Mouse (Mus musculus) liver, embryonic 15.5 days (tissue): ENCODE results near the gene Espn. TPM values are rescaled to one million over a fixed set of nuclear protein-coding genes. Genes with fewer than 3 reads are reported as not detected.

Experiments used
- ATAC-seq: fragments of 200-750 bp; cut with Nextera tagmentation; 2 replicates; pipeline ENCODE4 v1.8.0; 2017; ENCODE audit warnings: moderate number of reproducible peaks, mild to moderate bottlenecking, moderate library complexity; ENCODE audit not compliant: insufficient read depth
- H3K27ac ChIP-seq: fragments of 300-500 bp; sonication (generic); replicated peaks from 2 replicates; pipeline ENCODE4 v1.5.1; 2015; ENCODE audit warnings: mild to moderate bottlenecking, inconsistent platforms
- H3K27me3 ChIP-seq: fragments of 300-500 bp; sonication (generic); 2 replicates; pipeline ENCODE4 v1.6.1; 2015; ENCODE audit warnings: mild to moderate bottlenecking, inconsistent platforms
- H3K36me3 ChIP-seq: fragments of 300-500 bp; sonication (generic); replicated peaks from 2 replicates; pipeline ENCODE4 v1.6.1; 2015; ENCODE audit warnings: moderate library complexity, mild to moderate bottlenecking, inconsistent platforms
- H3K4me1 ChIP-seq: fragments of 300-500 bp; sonication (generic); replicated peaks from 2 replicates; pipeline ENCODE4 v1.6.1; 2015; ENCODE audit warnings: inconsistent platforms
- H3K4me2 ChIP-seq: fragments of 300-500 bp; sonication (generic); 2 replicates; pipeline ENCODE4 v1.6.1; 2015; ENCODE audit warnings: moderate library complexity, mild to moderate bottlenecking, inconsistent platforms
- H3K4me3 ChIP-seq: fragments of 300-500 bp; sonication (generic); replicated peaks from 2 replicates; pipeline ENCODE4 v1.5.1; 2015; ENCODE audit warnings: mild to moderate bottlenecking, inconsistent platforms
- H3K9ac ChIP-seq: fragments of 300-500 bp; sonication (generic); 2 replicates; pipeline ENCODE4 v1.6.1; 2015; ENCODE audit warnings: moderate library complexity, mild to moderate bottlenecking, inconsistent platforms
- H3K9me3 ChIP-seq: fragments of 300-500 bp; sonication (generic); replicated peaks from 2 replicates; pipeline ENCODE4 v1.6.1; 2016; ENCODE audit warnings: inconsistent platforms
- WGBS: fragments of 180-500 bp; shearing (Covaris S2); methylation state at CpG from one replicate; pipeline ENCODE4 v1.1.7; 2015; ENCODE audit warnings: mixed read lengths; ENCODE audit not compliant: insufficient replicate concordance; 5-methylcytosine and 5-hydroxymethylcytosine counted together
- polyA plus RNA-seq: library from polyadenylated mRNA; unstranded; fragments of >200 nt; fragmentation: Nextera tagmentation; extraction: Ambion mirVana; gene quantifications from 2 replicates; pipeline ENCODE4 v1.2.1, GENCODE M21; 2015

The Espn gene
- polyA plus RNA-seq, 1 experiment from 2014 or later: 1.5 TPM

DNA sequence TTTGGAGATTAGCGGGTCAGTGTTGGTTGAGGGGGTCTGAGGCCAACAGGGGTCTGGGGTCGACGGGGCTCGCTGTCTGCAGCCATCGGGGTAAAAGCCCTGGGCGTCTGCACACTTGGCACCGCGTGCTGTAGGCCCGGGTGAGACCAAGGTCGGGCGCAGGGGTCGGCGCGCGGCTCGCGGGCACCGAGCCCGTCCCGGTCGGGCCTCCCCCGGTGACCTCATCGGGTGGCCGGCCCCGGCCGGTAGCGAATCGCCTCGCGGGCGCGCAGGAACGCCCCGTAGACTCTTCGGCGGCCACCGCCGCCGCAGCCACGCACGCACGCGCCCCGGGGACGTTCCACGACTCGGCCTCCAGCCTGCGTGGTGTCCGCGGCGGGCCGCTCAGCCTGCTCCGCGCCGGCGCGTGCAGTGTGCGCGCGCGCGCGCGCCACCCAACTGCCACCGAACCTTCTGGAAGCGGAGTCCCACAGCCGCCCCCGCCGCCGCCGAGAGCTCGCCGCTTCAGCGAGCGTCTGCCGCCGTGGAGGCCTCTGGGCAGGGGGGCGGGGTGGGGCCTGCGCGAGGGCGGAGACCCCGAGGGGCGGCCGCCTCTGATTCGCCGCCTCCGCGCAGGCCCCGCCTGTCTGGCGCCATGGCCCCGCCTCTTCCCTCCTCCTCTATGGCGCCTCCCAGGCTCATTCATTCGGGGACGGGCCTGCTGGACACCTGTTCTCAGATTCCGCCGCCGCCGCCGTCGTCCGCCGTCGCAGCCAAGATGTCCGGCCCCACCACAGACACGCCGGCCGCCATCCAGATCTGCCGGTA is 25.6 kb upstream of the Espn start, which contains the start of gene Acot7:
Acot7 (plus strand) TSS at position 598 of the 807 bp plus-strand sequence.
- H3K4me3 ChIP-seq: peak within 1 kb of the TSS; percentile 66
- H3K9ac ChIP-seq: peak within 1 kb of the TSS; percentile 73
- H3K27me3 ChIP-seq: peaks cover 51% of the 10 kb centered on the region
- H3K4me1 ChIP-seq: peaks cover 33% of the 10 kb centered on the region
- H3K27ac ChIP-seq: peak within 1 kb of the TSS; percentile 80
- H3K9me3 ChIP-seq: no peaks in the 10 kb centered on the region
- peak within 1 kb of the TSS; percentile 94 for H3K4me2 ChIP-seq
- H3K36me3 ChIP-seq: no peaks in the 10 kb centered on the region
- peak; percentile 95 for ATAC-seq
- WGBS: under 1% methylated on average over 106 of the region's 108 CpGs

GRCm38 (mm10) chr4:152177174-152177536 is 25.0 kb upstream of the Espn start:
- Histone ChIP-seq H3K4me3 (peak overlapping the region; percentile 66), H3K27ac (peak overlapping the region; percentile 80), H3K4me1 (peaks cover 33% of the 10 kb centered on the region), H3K9me3 (no peaks in the 10 kb centered on the region), H3K9ac (peak overlapping the region; percentile 73), H3K36me3 (no peaks in the 10 kb centered on the region), H3K4me2 (peak overlapping the region; percentile 94), H3K27me3 (peaks cover 53% of the 10 kb centered on the region)
- no peak for ATAC-seq
- 25% methylated on average over 6 of the region's 6 CpGs for WGBS

DNA sequence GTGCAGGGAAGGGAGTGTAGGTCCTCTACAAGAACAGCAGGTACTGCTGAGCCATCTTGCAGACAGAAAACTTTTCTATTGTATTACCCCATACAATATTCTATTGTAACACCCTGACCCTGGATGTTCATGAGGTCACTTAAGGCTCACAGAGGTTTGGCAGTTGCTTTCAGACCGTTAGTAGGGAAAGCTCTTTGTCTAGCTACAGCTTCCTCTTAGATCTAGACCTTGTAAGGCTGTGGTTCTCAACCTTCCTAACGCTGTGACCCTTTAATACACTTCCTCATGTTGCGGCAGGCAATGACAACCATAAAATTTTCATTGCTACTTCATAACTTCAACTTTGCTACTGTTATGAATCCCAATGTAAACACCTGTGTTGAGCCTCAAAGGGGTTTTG is 24.5 kb upstream of the Espn start:
- ATAC-seq: no peak
- no peaks in the 10 kb centered on the region for H3K9me3 ChIP-seq
- peak overlapping the region; percentile 80; the same call in 1 of the 2 replicates for H3K27ac ChIP-seq
- H3K4me2 ChIP-seq: peak overlapping the region; percentile 94; the same call in 1 of the 2 replicates
- WGBS: 27% methylated on average over 3 of the region's 3 CpGs
- peaks cover 53% of the 10 kb centered on the region for H3K27me3 ChIP-seq
- H3K4me1 ChIP-seq: peaks cover 33% of the 10 kb centered on the region
- H3K36me3 ChIP-seq: no peaks in the 10 kb centered on the region
- no peak overlapping the region for H3K9ac ChIP-seq
- H3K4me3 ChIP-seq: no peak overlapping the region

DNA sequence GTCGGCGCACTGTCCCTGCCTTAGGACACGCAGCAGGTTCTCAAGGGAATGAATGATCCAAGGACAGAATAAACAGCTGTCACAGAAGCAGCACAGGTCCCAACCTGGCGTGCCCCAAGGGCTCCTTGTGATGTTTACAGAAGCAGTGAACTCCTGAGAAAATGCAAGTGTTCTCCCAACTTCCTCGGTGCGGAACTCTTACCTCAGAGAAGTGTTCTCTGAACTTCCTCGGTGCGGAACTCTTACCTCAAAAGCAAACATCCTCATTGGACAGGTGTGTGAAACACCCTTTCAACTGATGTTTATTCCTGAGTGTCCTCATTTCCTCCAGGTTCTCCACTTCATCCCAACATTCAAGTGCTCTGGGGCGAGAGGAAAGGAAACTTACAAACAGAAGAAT is 21.8 kb upstream of the Espn start:
- peaks cover 21% of the 10 kb centered on the region for H3K4me1 ChIP-seq
- H3K4me2 ChIP-seq: no peak overlapping the region
- no peak overlapping the region for H3K4me3 ChIP-seq
- no peak for ATAC-seq
- no peaks in the 10 kb centered on the region for H3K36me3 ChIP-seq
- H3K9ac ChIP-seq: no peak overlapping the region
- peaks cover 47% of the 10 kb centered on the region for H3K27me3 ChIP-seq
- 69% methylated on average over 9 of the region's 9 CpGs for WGBS
- H3K9me3 ChIP-seq: no peaks in the 10 kb centered on the region
- H3K27ac ChIP-seq: no peak overlapping the region

DNA sequence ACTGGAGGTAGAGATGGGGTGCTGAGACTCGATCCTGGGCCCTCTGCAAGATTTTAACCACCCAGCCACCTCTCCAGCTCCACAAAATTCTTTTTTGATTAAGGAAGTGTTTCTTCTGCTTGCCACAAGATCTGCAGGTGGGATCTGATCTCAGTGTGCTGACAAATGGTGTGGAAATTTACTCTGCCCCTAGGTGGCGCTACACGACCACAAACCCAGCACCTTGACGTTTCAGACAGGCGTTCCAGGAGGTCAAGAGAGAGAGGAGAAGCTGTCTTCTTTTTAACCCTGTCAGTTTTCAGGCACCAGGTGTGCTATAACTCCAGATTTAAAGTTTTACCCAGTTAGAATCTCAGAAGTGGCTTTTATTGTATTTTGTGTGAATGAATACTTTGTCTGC is 20.9 kb upstream of the Espn start:
- ATAC-seq: no peak
- Histone ChIP-seq H3K4me3 (no peak overlapping the region), H3K9me3 (no peaks in the 10 kb centered on the region), H3K4me1 (peaks cover 12% of the 10 kb centered on the region), H3K4me2 (no peak overlapping the region), H3K27ac (no peak overlapping the region), H3K9ac (no peak overlapping the region), H3K36me3 (no peaks in the 10 kb centered on the region), H3K27me3 (peaks cover 43% of the 10 kb centered on the region)
- WGBS: under 1% methylated on average over 5 of the region's 5 CpGs

DNA sequence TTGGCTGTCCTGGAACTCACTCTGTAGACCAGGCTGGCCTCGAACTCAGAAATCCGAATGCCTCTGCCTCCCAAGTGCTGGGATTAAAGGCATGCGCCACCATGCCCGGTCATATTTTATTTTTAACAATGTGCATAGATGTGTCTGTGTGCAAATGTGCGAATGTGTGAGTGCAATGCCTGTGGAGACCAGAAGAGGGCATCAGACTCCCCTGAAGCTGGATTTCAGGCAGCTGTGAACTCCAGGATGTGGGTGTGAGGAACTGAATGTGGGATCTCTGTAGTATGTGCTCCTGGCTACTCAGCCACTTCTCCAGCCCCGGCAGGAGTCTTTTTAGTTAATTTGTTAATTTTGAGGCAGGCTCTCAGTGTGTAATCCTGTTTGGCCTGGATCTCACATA is 19.4 kb upstream of the Espn start:
- Histone ChIP-seq H3K4me2 (no peak overlapping the region), H3K36me3 (no peaks in the 10 kb centered on the region), H3K4me3 (no peak overlapping the region), H3K9me3 (no peaks in the 10 kb centered on the region), H3K4me1 (no peaks in the 10 kb centered on the region), H3K27me3 (peaks cover 36% of the 10 kb centered on the region), H3K9ac (no peak overlapping the region), H3K27ac (no peak overlapping the region)
- 63% methylated on average over 6 of the region's 6 CpGs for WGBS
- no peak for ATAC-seq

GRCm38 (mm10) chr4:152170286-152170685 is 18.1 kb upstream of the Espn start:
- H3K9ac ChIP-seq: no peak overlapping the region
- H3K36me3 ChIP-seq: no peaks in the 10 kb centered on the region
- 70% methylated on average over 10 of the region's 10 CpGs for WGBS
- no peaks in the 10 kb centered on the region for H3K9me3 ChIP-seq
- no peak overlapping the region for H3K4me2 ChIP-seq
- H3K27ac ChIP-seq: no peak overlapping the region
- no peak for ATAC-seq
- 0 out of 2 replicates have a peak, but pooled peaks cover 2% of the 10 kb centered on the region for H3K4me1 ChIP-seq
- peaks cover 42% of the 10 kb centered on the region for H3K27me3 ChIP-seq
- H3K4me3 ChIP-seq: no peak overlapping the region

DNA sequence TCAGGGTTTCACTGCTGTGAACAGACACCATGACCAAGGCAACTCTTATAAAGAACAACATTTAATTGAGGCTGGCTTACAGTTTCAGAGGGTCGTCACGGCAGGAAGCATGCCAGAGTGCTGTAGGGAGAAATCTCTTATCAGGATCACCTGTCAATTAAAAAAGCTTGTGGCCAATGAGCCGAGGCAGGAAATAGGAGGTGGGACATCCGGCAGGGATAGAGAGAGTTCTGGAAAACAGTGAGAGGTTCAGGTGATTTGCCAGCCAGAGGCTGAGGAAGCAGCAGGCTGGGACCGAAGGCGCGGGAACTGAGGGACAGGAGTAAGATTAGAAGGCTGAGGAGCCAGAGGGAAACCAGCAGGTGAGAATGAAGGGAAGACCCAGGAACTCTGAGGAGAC is 16.9 kb upstream of the Espn start:
- Histone ChIP-seq H3K4me3 (no peak overlapping the region), H3K36me3 (no peaks in the 10 kb centered on the region), H3K27me3 (peaks cover 50% of the 10 kb centered on the region), H3K9me3 (no peaks in the 10 kb centered on the region), H3K9ac (no peak overlapping the region), H3K4me2 (no peak overlapping the region), H3K4me1 (0 out of 2 replicates have a peak, but pooled peaks cover 4% of the 10 kb centered on the region), H3K27ac (no peak overlapping the region)
- 56% methylated on average over 7 of the region's 7 CpGs for WGBS
- no peak for ATAC-seq

DNA sequence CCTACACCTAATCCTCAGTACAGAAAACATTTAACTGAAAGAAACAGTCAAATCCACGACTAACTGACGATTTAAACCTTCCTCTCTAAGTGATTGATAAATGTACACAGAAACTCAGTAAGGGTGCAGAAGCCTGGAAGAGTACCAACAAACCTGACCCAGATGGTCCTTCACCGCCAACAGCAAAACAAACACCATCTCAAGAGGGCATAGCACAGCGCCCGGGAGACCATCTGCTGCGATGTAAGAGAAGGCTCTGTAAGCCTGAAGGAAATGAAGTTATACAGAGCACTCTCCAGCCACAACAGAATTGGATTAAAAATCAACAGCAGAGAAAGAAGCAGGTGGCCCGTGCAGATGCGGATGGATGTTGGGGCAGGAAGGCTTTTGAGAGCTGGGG is 15.9 kb upstream of the Espn start:
- Histone ChIP-seq H3K9ac (no peak overlapping the region), H3K27me3 (peaks cover 49% of the 10 kb centered on the region), H3K4me1 (0 out of 2 replicates have a peak, but pooled peaks cover 4% of the 10 kb centered on the region), H3K4me3 (no peak overlapping the region), H3K27ac (no peak overlapping the region), H3K9me3 (no peaks in the 10 kb centered on the region), H3K36me3 (no peaks in the 10 kb centered on the region), H3K4me2 (no peak overlapping the region)
- WGBS: 51% methylated on average over 8 of the region's 8 CpGs
- ATAC-seq: no peak

DNA sequence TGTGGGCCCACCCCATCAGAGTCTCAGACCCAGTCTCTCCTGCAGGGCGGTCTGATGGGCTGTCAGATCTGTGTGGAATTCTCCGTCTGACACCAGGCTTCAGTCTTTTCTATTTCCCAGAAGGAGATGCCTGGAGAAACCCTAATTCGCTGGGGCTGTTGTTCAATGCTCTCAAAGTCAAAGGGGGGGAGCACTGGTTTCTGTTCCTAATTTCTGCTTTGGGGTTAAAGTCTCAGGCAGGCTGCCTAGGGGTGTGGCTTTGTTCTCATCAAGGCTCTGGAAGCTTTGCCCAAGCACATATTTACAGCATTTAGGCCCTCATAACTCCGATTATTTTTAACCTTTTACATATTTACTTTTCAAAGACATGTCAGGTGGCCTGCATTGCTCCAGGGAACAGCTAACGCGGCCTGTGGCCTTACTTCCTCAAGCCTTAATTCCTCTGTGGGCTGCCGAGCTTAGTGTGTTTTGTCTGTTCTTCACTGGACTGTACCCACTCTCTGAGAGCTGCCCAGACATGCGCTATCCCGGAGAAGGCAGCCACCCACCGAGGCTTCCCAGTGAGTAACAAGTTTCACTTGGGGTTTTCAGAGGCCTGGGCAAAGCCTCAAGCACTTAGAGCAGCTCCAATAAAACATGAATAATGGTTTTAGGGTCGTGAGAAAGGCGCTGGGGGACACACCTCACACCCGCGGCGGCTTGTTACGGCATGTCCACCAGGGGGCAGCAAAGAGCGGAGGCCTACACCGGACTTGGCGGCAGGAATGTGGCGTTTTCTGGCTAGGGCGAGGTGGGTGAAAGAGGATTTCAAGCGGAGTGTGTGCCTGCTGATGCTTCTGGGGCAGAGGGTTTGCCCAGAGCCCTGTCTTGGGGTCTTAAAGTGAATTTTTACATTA is 13.1 kb upstream of the Espn start:
- 20% methylated on average over 22 of the region's 22 CpGs for WGBS
- H3K4me3 ChIP-seq: no peak overlapping the region
- H3K9me3 ChIP-seq: no peaks in the 10 kb centered on the region
- peaks cover 67% of the 10 kb centered on the region for H3K27me3 ChIP-seq
- H3K4me2 ChIP-seq: 0 out of 2 replicates have a peak overlapping the region, but pooled peaks have one; percentile 4
- H3K9ac ChIP-seq: no peak overlapping the region
- H3K4me1 ChIP-seq: 0 out of 2 replicates have a peak, but pooled peaks cover 4% of the 10 kb centered on the region
- H3K27ac ChIP-seq: no peak overlapping the region
- ATAC-seq: no peak
- no peaks in the 10 kb centered on the region for H3K36me3 ChIP-seq

DNA sequence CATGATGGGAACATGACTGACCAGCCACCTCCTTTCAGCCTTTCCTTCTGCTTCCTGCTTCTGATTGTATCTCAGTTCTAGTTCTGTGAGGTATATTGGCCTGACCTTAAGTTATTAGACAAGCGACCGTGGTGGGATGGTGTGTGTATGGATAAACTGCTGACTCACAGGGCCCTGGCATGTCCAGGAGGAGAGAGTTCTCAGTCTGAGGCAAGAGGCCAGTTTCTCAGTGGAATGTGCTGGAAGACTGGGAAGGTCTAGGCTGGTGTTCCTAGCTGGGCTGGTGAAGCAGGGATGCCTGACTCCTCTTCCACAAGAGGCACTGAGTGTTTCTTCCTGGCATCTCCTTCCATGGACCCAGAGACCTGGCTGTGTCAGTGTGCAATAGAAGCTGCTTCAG is 10.6 kb upstream of the Espn start:
- H3K27me3 ChIP-seq: peaks cover 81% of the 10 kb centered on the region
- ATAC-seq: no peak
- WGBS: 42% methylated on average over 2 of the region's 2 CpGs

More for the DNA sequence above, 10.6 kb upstream of the Espn start:
- Histone ChIP-seq H3K4me3 (no peak overlapping the region), H3K9ac (no peak overlapping the region), H3K36me3 (no peaks in the 10 kb centered on the region), H3K27ac (no peak overlapping the region), H3K9me3 (no peaks in the 10 kb centered on the region), H3K4me1 (peaks cover 23% of the 10 kb centered on the region), H3K4me2 (no peak overlapping the region)
